Mouse (Mus musculus): ENCODE measurements around the gene Gm49486.

Gm49486 gene

DNA sequence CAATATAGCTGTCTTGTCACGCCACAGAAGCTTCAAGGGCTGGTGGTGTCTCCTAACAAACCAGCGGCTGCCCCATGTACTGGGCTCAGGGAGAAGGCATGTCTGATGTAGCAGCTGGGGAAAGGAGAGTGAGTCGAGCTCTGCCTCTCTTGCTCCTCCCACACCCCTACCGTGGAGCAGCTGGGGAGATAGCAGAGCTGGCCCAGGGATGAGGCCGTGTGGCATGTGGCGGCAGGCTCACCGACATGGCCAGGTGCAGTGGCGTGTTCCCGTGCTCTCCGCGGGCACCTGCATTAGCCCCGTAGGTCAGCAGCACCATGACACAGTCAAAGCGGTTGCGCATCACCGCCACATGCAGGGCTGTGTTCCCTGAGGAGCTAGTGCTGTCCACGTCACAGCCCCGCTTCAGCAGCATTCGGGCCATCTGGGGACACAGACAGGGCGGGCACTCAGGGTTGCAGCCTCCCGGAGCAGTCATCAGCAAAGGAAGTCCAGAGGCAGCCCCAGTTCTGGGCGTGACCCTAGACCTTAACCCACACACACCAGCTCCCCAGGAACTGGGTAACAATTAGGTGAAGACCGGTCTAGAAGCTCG lies 76.9 kb downstream of the Gm49486 start:
- no peak for ATAC-seq (ENCODE audit: insufficient number of reproducible peaks, low FRiP score, low TSS enrichment)
